Mouse (Mus musculus) embryonic facial prominence, embryonic 11.5 days (tissue): ENCODE measurements around the gene Pgam2. TPM values are rescaled to one million over a fixed set of nuclear protein-coding genes. Genes with fewer than 3 reads are reported as not detected.
"Not testable (repeated sequence)": the region's sequence is repeated elsewhere in the genome, so short reads cannot be mapped to it uniquely, and the experiment has no call there.

Experiments
- ATAC-seq: fragments of 200-750 bp; cut with Nextera tagmentation; replicated peaks from 2 replicates; pipeline ENCODE4 v1.8.0; 2017; ENCODE audit warnings: low read depth; ENCODE audit not compliant: insufficient number of reproducible peaks, low FRiP score, low TSS enrichment
- DNase-seq: peaks from one replicate; pipeline ENCODE4 v3.0.0-alpha.2; 2015; ENCODE audit warnings: low spot score
- H3K27ac ChIP-seq: fragments of 300-500 bp; sonication (generic); replicated peaks from 2 replicates; pipeline ENCODE4 v1.5.1; 2014; ENCODE audit warnings: mild to moderate bottlenecking, low read depth, low read length, control low read depth
- H3K27me3 ChIP-seq: fragments of 300-500 bp; sonication (generic); 2 replicates; pipeline ENCODE4 v1.6.1; 2014; ENCODE audit warnings: mild to moderate bottlenecking, low read length, moderate library complexity, mixed read lengths; ENCODE audit not compliant: control insufficient read depth, insufficient read depth
- H3K36me3 ChIP-seq: fragments of 300-500 bp; sonication (generic); replicated peaks from 2 replicates; pipeline ENCODE4 v1.6.1; 2014; ENCODE audit warnings: low read depth, mild to moderate bottlenecking, low read length, moderate library complexity, mixed read lengths; ENCODE audit not compliant: control insufficient read depth, insufficient read depth
- H3K4me1 ChIP-seq: fragments of 300-500 bp; sonication (generic); 2 replicates; pipeline ENCODE4 v1.6.1; 2014; ENCODE audit warnings: low read length, mixed read lengths; ENCODE audit not compliant: control insufficient read depth, insufficient read depth
- H3K4me2 ChIP-seq: fragments of 300-500 bp; sonication (generic); 2 replicates; pipeline ENCODE4 v1.6.1; 2014; ENCODE audit warnings: low read depth, mild to moderate bottlenecking, control low read depth, low read length, moderate library complexity
- H3K4me3 ChIP-seq: fragments of 300-500 bp; sonication (generic); 2 replicates; pipeline ENCODE4 v1.5.1; 2014; ENCODE audit warnings: low read depth, low read length, control low read depth
- H3K9ac ChIP-seq: fragments of 300-500 bp; sonication (generic); replicated peaks from 2 replicates; pipeline ENCODE4 v1.6.1; 2014; ENCODE audit warnings: mild to moderate bottlenecking, control low read depth, low read length
- H3K9me3 ChIP-seq: fragments of 300-500 bp; sonication (generic); replicated peaks from 2 replicates; pipeline ENCODE4 v1.6.1; 2016; ENCODE audit warnings: mild to moderate bottlenecking, low read length, inconsistent platforms, mixed read lengths; ENCODE audit not compliant: control insufficient read depth
- WGBS: fragments of 180-500 bp; shearing (Covaris S2); extraction: QIAGEN DNeasy Blood & Tissue Kit; methylation state at CpG from one replicate; pipeline ENCODE4 v1.1.7; 2014; 5-methylcytosine and 5-hydroxymethylcytosine counted together
- polyA plus RNA-seq: library from polyadenylated mRNA; unstranded; fragments of >200 nt; fragmentation: Nextera tagmentation; extraction: Ambion mirVana; gene quantifications from 2 replicates; pipeline ENCODE4 v1.2.1, GENCODE M21; 2014

The Pgam2 gene
- polyA plus RNA-seq, 1 experiment from 2014 or later, result 10.6 TPM

DNA sequence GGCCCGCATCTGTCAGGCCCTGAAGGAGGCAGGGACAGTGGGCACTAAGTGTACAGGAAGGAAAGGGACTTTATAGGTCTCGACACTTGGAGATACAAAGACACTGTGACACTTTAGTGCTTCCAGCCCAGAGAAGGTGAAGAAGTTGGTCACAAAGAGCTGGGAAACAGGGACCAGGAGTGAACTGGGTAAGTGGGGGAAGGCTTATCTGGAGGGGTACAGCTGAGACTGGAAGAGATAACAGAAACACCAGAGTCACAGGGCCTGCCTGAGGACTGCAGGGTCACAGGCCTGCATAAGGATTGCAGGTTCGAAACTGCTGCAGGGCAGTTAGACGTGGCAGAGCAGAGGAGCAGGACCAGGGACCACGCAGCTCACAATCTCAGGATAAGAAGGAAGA is 24.4 kb upstream of the Pgam2 start:
- no peak overlapping the region for H3K9ac ChIP-seq
- no peaks in the 10 kb centered on the region for H3K9me3 ChIP-seq
- no peaks in the 10 kb centered on the region for H3K36me3 ChIP-seq
- no peak overlapping the region for H3K4me2 ChIP-seq
- ATAC-seq, result no peak
- no peaks in the 10 kb centered on the region for H3K27me3 ChIP-seq
- 96% methylated on average over 5 of the region's 5 CpGs for WGBS
- H3K4me3 ChIP-seq, result no peak overlapping the region
- no peaks in the 10 kb centered on the region for H3K4me1 ChIP-seq
- DNase-seq, result no peak
- no peak overlapping the region for H3K27ac ChIP-seq

DNA sequence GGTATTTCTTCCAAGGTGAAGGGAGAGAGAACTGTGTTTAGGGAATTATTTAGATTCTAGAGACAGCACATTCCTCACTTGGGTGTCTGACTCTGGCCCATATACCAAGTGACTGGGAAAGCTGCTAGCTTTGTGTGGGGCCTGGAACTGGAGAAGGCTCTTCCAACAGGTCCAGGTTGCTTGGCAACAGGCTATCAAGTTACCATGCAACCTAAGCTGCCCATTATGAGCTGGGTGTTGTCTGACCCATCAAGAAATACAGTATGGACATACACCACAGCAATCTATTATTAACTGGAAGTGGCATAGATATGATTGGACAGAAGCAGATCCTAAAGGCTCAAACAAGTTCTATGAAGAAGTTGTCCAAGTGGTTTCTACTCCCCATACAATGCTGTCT is 21.9 kb upstream of the Pgam2 start:
- DNase-seq (no peak), ATAC-seq (no peak)
- Histone ChIP-seq H3K4me3 (no peak overlapping the region), H3K4me2 (no peak overlapping the region), H3K27me3 (no peaks in the 10 kb centered on the region), H3K9ac (no peak overlapping the region), H3K9me3 (no peaks in the 10 kb centered on the region), H3K27ac (no peak overlapping the region), H3K36me3 (no peaks in the 10 kb centered on the region), H3K4me1 (no peaks in the 10 kb centered on the region)

DNA sequence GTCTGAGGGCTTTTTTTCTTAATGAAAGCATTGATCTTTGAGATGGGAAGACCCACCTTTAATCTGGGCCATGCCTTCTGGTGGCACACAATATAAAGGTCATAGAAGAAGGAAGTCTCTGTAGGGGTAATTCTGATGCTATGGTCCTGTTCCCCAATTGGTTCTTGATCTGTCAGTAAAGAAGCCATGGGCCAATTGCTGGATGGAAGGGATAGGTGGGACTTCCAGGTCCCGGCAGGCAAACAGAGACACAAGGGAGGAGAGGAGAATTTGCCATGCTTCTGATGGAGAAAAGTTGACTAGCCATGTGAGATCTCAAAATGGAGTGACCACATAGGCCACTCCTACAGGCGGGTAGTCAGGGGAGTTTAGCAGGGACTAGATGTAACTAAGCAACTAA is 15.7 kb upstream of the Pgam2 start:
- no peak overlapping the region for H3K9ac ChIP-seq
- no peaks in the 10 kb centered on the region for H3K36me3 ChIP-seq
- H3K27ac ChIP-seq, result no peak overlapping the region
- ATAC-seq (no peak), DNase-seq (no peak)
- H3K4me1 ChIP-seq, result no peaks in the 10 kb centered on the region
- no peaks in the 10 kb centered on the region for H3K27me3 ChIP-seq
- H3K4me2 ChIP-seq, result no peak overlapping the region
- WGBS, result 72% methylated on average over 2 of the region's 2 CpGs
- H3K9me3 ChIP-seq, result no peaks in the 10 kb centered on the region
- H3K4me3 ChIP-seq, result no peak overlapping the region

DNA sequence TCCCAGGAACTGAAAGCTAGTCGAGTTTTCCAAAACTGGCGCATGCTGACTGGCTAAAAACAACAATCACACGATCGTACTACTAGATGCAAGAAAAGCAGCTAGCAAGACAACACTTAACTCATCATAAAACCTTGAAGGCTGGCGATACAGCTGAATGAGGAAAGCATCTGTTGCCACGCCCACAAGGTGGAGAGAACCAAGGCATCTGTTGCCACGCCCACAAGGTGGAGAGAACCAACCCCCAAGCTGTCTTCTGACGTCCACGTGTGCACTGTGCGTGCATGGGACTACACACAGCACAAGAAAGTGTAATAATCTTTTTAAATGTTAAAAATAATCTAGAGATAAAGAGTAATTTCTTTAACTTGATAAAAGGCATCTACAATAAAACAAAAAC is 9.8 kb upstream of the Pgam2 start:
- Histone ChIP-seq H3K9ac (no peak overlapping the region), H3K27me3 (no peaks in the 10 kb centered on the region), H3K4me3 (no peak overlapping the region), H3K36me3 (no peaks in the 10 kb centered on the region), H3K27ac (no peak overlapping the region), H3K9me3 (no peaks in the 10 kb centered on the region), H3K4me1 (no peaks in the 10 kb centered on the region), H3K4me2 (no peak overlapping the region)
- ATAC-seq (no peak), DNase-seq (no peak)
- 76% methylated on average over 10 of the region's 10 CpGs for WGBS

DNA sequence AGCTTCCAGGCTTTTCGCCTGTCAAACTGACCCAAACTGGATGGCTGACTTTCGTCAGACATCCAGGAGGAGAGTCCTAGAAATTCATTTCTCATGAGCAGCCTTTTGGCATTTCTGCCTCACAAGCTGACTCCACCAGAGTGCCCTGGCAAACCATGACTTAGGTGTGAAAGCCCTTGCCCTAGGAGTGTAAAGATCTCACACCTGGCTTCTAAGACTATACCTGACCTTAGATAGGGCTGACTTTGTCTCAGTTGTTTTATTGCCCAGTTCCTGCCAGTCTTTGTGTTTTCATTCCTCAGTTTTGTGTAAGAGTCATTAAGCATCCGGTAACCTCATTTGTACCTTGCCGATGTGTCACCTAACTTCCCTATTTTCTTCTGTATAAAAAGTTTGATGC is 6.0 kb upstream of the Pgam2 start:
- DNase-seq, H3K27ac ChIP-seq, H3K36me3 ChIP-seq, H3K9ac ChIP-seq, H3K4me3 ChIP-seq, ATAC-seq, H3K9me3 ChIP-seq, H3K4me2 ChIP-seq, H3K4me1 ChIP-seq, H3K27me3 ChIP-seq: not testable (repeated sequence)
- 98% methylated on average over 4 of the region's 4 CpGs for WGBS

DNA sequence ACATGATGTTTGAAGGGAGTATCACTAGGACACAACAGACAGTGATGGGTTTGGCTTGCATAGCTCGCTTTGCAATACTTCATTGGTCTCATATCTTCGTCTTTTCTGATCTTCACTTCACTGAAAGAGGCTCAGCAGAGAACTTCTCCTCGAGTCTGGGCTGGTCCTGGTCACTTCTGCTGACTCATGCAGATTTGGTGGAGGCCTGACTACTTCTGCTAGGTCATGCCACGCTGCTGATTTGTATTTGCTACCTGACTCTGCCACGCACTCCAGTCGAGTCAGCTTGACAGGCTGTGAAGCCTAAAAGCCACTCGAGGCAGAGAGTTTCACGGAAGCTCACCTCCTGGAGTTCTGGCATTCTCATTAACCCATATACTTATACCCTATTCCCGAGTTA is 4.4 kb upstream of the Pgam2 start:
- Histone ChIP-seq H3K27me3 (no peaks in the 10 kb centered on the region), H3K9ac (no peak overlapping the region), H3K4me3 (no peak overlapping the region), H3K9me3 (no peaks in the 10 kb centered on the region), H3K27ac (no peak overlapping the region), H3K4me2 (no peak overlapping the region), H3K36me3 (no peaks in the 10 kb centered on the region), H3K4me1 (0 out of 2 replicates have a peak, but pooled peaks cover 4% of the 10 kb centered on the region)
- ATAC-seq (no peak), DNase-seq (no peak)
- 84% methylated on average over 9 of the region's 9 CpGs for WGBS

DNA sequence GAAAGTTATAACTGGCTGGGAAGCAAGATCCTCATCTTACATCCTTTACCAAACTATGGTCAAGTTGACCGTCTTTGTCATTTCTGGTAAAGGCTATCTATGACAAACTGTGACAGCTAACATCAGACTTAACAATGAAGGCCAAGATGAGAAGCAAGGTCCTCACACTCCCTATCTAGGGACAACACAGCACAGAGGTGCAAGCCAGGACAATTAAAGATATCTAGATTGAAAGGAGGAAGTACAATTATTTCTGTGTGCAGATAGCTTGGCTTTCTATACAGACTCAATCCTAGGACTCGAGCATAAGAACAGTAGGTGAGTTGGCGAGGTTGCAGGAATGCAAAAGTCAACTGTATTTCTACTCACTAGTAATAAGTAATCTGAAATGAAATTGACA is 2.2 kb upstream of the Pgam2 start:
- Histone ChIP-seq H3K4me3 (no peak overlapping the region), H3K36me3 (no peaks in the 10 kb centered on the region; the same call in 1 of the 2 replicates), H3K27ac (no peak overlapping the region), H3K27me3 (no peaks in the 10 kb centered on the region), H3K4me1 (0 out of 2 replicates have a peak, but pooled peaks cover 4% of the 10 kb centered on the region), H3K9me3 (no peaks in the 10 kb centered on the region), H3K4me2 (no peak overlapping the region), H3K9ac (no peak overlapping the region)
- no peak for ATAC-seq
- 84% methylated on average over 3 of the region's 3 CpGs for WGBS
- DNase-seq, result no peak

DNA sequence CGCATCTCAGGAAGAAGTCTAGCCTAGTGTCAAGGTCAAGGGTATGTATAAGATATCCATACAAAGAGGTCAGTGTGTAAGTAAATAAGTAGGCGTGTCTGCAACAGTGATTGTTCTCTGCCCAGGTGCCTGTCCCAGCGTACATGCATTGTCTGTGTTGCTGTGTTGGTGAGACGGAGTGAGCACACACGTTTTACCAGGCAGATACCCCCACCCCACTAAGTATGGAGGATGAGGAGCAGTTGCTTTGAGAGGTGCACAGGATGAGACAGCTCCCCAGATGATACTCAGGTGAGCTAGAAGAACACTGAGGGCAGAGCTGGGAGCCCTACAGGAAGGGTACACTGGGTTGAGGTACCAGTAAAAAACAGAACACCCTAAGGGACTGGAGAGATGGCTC is 641 bp upstream of the Pgam2 start:
- no peaks in the 10 kb centered on the region for H3K9me3 ChIP-seq
- no peaks in the 10 kb centered on the region for H3K27me3 ChIP-seq
- H3K4me3 ChIP-seq, result no peak overlapping the region
- 0 out of 2 replicates have a peak, but pooled peaks cover 4% of the 10 kb centered on the region for H3K4me1 ChIP-seq
- WGBS, result 79% methylated on average over 5 of the region's 5 CpGs
- H3K27ac ChIP-seq, result no peak overlapping the region
- ATAC-seq (no peak), DNase-seq (no peak)
- no peak overlapping the region for H3K4me2 ChIP-seq
- H3K36me3 ChIP-seq, result peaks cover 7% of the 10 kb centered on the region
- no peak overlapping the region for H3K9ac ChIP-seq
